Mouse (Mus musculus) lung, postnatal 25 days (tissue): ENCODE results near the gene Tctn1.

Experiments
- DNase-seq: peaks from one replicate; pipeline ENCODE4 v3.0.0; 2022; ENCODE audit warnings: low spot score

The Tctn1 gene

DNA sequence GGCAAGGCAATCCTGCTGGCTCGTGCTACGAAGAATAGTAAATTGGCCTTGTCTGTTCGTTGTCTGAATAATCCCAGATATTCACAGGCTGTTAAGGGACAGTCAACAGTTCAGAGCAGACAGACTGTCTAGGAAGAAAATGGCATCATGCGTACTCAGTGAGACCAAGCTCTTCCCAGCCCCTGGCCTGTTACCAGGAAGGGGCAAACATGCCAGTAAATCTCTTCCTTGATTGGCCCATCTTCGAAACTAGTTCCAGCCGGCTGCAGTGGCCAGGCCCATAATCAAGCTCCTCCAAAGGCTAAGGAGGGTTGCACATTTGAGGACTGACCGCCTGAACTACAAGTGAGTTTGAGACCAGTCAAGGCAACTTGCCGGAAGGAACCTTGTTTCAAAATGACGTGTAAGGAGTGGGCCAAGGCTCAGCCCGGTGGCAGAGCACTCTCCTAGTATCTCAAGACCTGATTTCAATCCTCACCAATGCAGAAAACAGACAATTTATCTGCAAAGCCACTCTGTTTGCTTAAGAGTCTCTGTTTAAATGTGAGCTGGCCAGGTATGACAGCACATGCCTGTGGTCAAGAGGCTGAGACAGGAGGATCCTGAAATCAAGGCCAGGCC lies 17.6 kb downstream of the Tctn1 start:
- no peak for DNase-seq

DNA sequence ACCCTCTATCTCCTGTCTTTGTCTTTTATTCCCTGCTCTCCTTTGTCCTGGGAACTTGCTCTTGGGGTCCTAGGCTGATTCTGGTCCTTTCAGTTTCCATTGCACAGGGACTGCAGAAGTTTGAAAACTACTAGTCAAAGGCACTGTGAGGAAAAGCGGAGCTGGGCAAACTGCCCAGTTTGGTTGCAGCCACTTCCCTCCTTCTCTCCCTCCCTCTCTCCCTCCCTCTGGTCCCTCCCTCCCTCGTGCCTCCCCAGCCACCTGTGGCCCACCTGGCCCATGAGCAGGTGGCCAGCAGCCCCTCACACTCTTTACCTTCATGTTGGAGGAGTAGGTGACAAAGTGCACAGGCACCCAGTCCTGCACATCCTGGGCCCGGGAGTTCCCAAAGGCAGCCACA lies 19.1 kb downstream of the Tctn1 start:
- DNase-seq = no peak

DNA sequence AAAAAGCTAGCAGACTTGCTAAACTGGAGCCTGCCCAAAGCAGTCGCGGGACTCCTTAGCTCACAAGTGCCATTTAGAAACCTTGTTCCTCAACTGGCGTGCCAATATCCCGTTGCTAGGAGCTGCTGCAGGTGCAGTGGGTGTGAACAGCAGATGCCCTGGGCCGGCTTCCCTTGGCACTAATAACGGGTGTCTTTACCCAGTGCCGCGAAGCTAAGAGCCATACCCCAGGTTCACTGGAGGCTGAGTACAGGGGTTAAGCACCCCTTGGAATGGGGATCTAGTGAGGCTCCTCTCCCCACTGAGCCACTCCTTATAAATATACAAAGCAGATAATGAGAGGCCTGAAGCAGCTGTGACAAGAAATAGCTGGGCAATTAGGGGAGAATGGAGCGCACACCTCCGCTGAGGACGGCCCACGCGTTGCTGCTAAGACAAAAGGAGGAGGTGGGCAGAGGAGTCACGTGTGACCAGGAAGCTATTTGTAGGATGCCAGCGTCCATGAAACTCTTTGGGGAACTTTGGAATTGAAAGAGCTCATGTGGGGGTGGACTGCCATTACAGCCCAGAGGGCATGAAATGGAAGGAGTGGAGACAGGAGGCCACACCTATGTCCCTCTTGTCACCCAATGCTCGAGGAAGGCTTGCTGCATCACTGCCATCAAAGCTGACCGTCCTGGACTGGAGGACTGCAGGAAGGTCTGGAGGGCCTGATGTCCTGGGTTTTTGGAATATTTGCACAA lies 20.3 kb downstream of the Tctn1 start:
- DNase-seq = no peak

DNA sequence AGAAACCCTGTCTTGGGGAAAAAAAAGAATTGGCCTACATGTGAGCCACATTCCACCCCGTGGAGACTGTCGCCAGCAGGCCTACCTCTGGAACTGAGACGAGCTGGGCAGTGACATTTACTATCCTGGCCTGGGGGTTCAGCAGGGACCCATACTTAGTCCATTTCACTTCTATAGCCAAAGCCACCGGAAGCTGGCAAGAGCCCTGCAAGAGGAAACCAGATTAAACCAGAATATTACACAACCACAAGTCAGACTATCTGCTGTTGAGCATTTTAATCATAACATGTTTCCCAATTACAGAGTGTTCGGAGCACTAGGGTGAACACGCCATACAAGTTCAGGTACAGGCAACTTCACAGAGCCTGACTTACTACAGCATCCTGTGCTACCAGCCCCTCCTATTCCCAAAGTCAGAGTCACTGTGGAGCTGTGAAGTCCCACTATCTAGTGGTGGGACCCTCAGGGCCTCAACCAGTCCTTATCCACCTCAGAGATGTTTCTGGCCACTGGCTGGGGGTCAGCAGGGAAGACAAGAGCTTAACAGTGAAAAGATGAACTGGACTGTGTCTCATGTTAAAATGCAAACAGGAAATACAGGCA lies 21.6 kb downstream of the Tctn1 start:
- DNase-seq = no peak

DNA sequence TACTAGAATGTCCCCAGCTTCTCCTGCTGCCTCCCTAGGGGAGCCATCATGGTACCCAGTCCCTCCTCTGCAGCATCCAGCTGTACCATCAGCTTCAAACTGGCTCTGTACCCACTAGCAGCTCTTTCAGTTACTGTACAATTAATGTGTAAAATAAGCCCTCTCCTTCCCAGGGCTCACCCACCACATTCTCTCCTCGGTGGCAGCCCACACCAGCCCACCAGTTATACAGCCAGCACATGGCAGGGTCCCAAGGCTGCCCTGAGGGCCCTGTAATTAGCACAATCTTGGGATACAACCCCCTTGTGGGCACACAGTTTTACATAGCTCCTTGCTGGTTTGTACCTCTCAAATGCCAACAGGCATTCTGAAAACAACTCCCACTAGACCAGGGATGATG lies 23.3 kb downstream of the Tctn1 start:
- no peak for DNase-seq

DNA sequence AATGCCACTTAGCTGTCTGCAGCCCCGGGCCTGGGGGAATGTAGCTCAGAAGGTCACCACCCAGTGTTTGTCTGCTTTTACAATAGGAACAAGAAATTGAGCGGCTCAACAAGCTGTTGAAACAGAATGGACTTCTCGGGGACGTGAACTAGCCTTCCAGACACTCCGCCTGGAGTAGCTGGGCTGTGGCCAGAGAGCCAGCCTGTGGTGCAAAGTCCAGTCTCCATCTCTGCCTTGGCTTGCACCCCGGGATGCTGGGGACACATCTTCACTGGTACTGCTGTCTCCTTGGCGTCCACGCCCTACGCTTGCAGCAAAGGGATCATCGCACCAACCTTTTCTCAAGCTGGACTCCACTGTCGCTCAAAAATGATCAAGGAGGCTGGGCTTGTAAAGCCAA lies 23.7 kb downstream of the Tctn1 start:
- DNase-seq = no peak

DNA sequence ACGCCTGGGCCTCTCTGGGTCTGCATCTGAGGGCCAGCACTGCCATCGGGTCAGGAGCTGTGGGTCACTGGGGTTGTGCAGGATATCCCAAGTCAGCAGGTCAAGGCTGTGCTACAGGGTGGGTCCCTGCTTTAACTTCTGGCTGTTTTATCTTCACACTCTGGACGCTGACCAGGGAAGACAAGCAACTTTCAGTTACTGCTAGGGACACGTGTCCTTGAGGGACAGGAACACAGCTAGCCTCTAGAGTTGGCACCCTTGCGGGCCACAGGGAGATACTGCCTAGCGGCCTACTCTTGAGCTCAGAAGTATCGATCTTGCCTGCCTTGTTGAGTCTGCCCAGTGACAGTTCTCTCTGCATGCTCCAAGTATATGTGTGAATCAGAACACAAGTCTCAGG lies 24.6 kb downstream of the Tctn1 start:
- DNase-seq = no peak

DNA sequence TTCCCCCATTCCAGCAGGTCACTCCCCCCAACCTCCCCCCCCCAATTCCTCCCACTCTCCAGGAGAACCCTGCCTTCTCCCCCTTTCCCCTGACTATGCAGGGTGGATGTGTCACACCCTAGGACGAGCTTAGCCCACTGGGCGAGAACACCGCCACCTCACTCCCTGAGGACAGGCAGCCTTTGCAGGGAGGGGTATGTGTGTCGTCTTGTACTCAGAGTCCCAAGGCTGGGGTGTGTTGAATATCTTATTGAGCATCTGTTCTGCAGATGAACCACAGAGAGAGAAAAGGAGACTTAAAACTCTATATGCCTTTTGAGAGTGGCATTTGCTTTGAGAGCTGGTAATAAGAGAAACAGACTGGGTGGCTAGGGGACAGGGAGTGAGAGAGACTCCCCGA lies 27.1 kb downstream of the Tctn1 start:
- DNase-seq = no peak

DNA sequence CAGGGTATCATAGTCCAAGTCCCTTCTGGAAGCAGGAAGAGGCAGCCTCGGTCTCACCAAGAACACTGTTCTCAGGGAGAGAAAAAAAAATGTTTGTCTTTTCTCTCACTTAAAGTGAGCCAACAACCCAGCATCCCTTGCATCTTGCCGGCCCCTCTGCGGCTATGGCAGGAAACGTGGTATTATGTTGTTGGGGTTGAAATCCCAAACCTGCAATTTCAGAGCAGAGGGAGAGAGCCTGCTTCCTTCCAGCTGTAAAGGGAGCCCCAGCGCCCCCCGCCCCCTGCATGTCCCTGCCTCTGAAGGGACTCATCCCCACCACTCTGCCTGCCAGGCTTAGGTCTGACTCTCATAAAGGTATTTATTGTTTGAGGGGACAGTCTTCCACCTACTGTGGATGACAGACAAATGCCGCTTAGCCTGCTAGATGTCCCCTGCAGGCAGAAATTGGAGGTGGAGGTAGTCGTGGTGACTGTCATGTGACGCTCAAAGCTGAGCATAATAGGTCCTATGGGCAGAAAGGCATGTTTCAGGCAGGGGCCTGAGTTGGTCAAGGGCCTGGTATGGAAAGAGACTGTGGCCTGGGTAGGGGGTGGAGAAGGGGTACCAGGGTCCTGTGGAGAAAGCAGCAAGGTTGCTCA lies 28.9 kb downstream of the Tctn1 start:
- DNase-seq = no peak

DNA sequence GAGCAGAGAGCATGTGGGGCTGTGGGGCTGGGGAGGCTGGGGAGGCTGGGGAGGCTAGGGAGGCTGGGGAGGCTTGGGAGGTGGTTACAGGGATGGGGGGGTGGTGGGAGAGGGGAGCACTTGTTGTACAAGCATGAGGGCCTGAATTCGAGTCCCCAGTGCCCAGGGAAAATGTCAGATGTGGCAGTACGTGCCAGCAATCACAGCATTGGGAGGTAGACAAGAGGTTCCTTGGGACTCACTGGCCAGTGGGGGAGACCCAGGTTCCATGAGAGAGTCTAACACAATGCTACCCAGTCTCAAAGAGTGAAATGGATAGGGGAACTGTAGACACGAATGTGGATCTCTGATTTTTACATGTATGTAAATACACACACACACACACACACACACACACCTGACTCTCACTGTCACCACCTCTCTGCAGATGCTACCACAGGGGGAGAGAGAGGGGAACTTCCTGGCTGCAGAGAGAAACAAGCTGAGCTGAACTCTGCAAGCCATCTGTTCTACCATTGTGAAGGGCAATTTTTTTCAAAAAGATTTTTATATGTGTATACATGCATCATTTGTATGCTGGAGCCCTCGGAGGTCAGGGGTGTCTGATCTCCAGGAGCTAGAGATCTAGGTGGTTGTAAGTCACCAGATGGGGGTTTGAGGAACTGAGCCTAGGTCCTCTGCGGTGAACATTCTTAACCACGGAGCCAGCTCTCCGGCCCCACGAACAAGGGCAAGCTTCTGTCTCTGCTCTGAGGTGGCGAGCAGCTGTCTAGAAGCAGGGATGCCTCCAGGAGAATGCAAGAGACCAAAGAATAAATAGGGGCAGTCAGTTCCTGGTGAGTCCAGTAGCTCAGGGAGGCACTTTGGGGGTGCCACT lies 29.7 kb downstream of the Tctn1 start:
- no peak for DNase-seq

DNA sequence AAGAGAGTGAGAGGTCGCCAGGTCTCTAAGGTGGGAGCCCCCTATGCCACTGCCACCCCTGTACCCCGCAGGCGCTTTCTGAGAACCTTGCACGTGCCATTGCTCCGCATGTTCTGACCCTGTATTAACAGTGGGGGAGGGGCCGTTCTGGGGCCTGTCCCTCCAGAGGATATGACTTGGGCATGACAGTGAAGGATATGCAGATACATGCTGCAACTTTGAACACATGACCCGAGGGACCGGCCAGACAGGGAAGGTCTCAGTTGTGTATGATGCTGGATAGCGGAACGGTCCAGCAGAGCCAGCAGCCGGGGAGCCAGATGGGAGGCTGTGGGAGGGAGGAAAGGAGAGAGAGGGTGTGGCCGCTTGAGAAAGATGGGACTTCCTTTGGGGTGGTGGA lies 30.6 kb downstream of the Tctn1 start:
- no peak for DNase-seq

DNA sequence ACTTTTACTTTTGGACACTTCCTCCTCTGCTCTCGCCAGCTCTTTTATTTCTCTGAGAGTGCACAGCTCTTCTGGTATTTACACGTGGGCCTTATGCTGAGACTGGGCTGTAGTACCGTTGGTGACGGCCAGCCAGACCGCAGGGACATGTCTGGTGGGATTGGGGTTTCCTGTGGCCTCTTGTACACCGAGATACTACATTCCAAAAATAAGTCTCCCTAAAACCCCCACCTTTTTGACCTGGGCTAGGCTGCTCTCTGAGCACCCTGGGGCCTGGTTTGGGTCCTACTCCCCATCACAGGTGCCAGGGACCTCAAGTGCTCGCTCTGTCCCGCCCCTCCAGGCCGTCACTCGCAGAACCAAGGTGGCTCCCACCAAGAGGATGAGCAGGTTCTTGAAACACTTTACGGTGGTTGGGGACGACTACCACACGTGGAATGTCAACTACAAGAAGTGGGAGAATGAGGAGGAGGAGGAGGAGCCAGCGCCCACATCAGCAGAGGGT lies 31.1 kb downstream of the Tctn1 start:
- DNase-seq = no peak

DNA sequence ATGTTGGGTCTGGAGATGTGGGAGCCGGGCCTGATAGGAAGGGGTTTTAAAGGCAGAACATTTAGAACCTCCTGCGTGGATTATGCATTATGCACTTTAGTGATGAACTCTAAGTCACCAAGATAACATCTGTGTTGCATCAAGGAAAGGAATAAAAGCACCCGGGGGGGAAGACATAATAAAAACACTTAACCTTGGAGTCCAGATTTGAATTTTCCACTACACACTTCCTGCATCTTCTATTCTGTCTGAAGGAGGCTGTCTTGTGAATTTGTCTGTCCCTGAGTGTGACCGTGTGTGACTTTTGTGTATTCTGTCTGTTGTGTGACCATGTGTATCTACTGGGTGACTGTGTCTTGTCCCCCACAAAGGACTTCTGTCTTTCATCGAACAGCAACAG lies 32.3 kb downstream of the Tctn1 start:
- no peak for DNase-seq

DNA sequence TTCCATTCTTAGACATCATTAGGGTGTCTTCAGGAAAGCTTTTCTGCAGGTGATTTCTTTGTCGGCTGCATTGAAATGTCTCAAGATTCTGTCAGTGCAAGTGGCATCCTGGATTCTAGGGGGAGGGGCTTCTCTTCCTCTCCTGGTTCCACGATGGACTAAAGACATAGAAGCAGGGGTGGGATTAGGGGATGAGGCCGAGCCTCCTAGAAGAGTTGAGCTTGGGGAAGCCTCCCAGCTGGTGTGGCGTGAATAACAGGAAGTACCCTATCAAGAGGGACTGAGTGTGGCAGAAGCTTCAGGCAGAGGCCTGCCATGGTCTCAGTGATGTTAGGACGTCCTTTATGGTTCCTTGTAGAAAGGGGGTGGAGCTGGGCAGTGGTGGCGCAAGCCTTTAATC lies 32.8 kb downstream of the Tctn1 start:
- DNase-seq = no peak

DNA sequence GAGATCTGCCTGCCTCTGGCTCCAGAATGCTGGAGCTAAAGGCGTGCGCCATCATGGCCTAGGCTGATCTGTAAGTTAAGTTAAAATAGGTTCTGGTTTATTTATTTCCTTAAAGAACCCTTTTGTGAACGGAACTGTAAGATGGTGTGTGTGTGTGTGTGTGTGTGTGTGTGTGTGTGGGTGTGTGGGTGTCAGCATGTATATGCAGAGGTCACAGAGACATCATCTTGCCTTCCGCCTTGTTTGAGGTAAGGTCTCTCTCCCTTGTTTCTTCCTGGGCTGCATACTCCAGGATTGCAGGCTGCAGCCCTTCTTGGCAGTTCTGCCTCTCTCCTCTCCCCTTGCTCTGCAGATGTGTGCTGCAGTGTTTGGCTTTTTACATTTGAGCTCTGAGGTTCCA lies 33.4 kb downstream of the Tctn1 start:
- DNase-seq = no peak

DNA sequence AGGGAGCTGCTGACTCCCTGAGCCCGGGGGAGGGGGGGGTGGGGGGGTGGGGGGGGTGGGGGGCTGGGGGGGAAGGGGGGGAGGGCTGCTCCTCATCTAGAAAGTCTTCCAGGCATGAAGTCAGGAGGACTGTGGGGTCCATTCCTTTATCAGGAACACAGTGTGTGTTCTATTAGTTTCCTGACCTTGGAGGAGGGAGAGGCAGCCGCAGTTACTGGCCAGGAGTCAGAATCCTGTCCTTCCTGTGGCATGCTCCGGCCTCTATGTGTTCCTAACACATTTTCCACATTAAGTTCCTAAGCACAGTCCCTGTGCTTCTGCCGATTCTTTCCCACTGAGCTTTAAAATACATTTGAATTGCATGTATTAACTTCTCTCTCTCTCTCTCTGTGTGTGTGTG lies 35.5 kb downstream of the Tctn1 start:
- DNase-seq = no peak

DNA sequence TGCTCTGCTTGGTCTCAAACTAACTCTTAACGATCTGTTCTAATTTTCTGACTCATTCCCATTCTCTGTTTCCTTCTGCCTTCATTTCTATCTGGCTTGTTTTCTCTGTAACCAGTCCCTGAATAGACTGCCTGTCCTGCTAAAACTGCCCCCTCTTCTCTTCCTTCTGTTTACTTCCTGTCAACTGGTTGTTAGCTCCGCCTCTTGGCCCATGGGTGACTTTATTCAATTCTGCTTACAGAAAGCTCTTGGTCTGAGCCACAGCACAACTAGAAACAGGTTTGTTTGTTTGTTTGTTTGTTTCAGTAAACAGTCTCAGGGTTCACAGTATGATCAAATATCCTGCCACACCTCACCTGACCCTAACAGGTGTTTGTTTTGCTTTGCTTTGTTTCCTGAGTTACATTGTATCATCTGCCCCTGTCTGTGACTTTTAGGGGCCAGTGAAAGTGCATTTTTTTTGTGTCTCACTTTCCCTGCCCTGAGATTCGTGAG lies 35.9 kb downstream of the Tctn1 start:
- DNase-seq = no peak

DNA sequence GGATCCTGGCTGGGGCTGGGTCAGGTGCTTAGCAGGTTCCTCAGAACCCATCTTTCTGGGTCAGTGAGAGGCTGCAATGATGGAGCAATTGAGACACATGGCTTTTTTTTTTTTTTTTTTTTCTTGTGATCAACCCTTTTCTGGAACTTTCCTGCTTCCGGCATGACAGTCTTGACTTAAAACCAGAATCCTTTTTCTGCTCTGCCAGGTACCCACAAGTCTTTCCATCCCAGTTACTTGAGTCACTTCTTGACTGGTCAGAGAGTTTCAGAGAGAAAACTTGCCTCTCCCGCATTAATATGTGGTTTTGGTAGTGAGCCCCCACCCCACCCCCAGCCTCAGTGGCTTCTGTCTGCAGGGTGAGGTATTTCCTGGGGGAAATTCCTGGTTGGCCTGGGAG lies 40.0 kb downstream of the Tctn1 start:
- no peak for DNase-seq

DNA sequence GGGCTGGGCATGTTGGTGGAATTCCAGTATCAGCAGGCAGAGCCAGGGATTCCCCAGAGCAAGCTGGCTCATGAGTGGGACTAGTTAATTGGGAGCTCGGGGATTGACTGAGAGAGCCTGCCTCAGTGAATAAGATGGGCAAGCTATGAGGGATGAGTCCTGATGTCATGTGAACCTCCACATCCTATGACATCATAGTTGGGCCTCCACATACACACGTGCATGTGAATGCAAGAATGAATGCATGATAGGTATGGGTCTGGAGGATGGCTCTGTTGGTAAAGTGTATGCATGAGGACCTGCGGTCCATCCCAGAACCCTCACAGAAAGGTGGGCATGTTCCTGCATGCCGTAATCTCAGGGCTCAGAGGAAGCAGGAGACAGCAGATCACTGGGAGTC lies 43.2 kb downstream of the Tctn1 start:
- no peak for DNase-seq

DNA sequence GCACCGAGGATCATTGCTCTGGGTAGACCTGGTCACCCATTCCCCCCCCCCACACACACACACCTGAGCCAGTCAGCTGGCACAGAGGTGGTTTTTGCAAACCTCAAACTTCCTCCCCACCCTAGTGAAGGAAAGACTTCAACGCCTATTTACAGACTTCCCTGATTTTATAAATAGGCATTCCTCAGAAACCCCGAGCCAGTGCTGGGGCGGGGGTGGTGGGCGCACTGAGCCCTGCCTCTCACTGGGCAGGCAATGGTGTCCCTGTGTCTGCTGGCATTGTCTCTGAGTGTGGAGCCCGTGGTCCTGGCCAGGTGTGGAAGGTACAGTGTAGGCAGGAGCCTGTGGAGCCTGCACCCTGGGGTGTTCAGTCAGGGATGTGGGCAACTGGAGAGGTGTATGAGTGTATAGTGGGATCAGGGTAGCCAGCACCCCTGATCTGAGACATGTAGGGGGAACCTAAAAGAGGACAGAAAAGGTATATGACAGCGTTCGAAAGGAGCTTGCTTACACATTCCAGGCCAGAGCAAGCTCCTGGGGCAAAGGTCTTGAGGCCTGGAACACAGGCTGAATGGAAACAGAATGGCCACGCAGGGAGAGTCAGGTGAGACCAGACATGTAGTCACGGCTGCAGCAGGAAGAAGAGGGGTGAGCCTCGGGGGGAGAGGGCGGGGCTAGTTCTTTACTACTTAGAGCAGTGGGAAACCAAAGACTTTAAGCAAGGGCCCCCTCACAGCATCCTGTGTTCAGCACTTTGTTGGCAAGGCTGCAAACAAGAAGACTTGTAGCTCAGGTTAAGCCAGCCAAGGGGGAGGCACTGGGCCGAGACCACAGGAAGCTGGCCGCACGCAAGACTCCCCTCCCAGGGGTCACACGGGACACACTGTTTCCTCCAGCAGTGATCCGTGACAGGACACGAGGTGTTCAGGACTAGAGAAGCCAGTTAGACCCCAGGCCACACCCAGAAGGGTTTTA lies 44.3 kb downstream of the Tctn1 start:
- peak; percentile 73 for DNase-seq

DNA sequence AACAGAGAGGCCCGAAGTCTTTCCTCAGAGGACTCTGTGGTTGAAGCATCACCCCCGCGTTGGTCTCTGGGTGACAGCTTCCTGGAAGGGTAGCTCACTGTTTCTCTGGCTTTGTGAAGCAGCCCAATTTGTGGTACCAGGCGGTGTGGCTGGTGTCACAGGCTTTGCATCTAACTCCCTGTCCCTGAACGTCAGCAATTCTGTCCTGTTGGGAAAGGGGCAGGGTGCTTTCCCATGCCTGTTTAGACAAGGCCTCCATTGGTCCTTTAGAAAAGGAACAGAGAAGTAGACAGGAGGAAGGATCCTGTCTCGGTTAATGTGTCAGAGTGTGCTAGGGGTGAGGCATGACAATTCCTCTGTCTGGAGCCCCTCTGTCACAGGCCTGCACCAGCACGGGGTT lies 45.3 kb downstream of the Tctn1 start:
- no peak for DNase-seq
